Mouse (Mus musculus): ENCODE results near the gene Reps1.

Gene Reps1

GRCm38 (mm10) chr10:18055696-18056390 lies at the start of gene Reps1:
Reps1 (plus strand) TSS chr10:18055861.
- DNase-seq, result no peak

DNA sequence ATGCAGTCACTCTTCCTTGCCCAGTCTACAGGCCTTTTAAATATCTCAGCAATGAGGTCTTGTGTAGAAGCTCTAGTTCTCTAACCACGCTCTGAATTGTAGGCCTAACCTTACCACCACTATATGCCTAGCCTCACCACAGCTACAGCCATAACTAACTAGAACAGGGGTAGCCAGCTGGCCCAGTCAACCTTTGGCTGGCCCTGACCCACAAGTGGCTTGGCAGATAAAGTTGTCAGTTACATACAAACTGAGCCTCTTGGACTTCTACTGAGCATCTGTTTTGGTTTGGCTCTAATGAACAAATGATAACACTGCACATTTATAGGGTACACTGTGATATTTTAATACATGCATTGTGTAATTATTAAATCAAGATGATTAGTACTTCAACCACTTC lies 48.9 kb upstream of the Reps1 start:
- no peak for DNase-seq

DNA sequence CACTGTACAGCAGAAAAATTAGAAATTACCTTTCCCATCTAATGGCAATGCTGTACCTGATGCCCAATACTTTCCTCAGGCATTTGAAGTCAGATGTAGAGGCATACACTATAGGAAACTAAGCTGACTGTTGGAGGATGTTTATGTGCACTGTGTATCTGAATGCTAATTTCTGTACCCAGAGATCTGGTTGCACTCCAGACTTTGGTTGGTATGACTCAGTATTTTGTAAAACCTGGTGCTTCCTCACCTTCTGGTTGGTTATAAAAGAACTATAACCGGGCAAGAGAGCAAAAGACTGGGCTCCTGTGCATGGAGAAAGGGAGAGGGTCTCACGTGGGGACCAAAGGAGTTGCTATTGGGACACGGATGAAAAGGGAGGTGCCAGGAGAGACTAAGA lies 48.4 kb upstream of the Reps1 start:
- DNase-seq, result no peak

GRCm38 (mm10) chr10:18008118-18008517 lies 47.5 kb upstream of the Reps1 start:
- no peak for DNase-seq

DNA sequence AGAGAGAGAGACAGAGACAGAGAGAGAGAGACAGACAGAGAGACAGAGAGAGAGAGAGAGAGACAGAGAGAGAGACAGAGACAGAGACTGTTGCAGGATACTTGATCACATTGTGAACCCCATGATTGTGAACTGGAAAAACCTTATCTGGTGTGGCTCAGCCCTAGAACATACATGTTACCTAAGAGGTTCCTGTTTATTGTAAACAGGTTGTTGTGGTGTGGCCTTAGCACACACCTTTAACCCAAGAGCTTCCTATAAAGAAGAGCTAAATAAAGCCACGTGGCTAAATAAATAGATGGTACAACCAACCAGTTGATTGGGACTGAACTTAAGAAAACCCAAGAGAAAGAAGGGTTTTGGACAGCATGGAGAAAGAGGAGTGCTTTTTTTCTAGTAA lies 45.9 kb upstream of the Reps1 start:
- no peak for DNase-seq

DNA sequence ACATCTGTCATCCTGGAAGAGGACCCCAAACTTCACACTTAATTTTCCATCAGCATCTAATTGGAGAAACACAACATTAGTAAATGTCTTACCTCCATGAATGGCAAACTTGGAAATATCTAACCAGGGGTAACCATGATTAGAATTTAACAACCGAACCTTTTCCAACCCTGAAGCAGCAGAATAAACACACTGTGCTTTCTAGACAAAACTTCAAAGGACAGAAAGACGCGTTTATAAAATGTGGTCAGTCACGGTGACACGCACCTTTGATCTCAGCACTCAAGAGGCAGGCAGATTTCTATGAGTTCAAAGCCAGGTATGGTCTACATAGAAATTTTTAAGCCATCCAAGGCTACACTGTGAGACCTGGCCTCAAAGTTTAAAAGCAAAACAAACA lies 43.9 kb upstream of the Reps1 start:
- DNase-seq, result no peak

- no peak for DNase-seq
Measured at GRCm38 (mm10) chr10:18020443-18020842, 35.2 kb upstream of the Reps1 start.

GRCm38 (mm10) chr10:18020846-18021245 lies 34.8 kb upstream of the Reps1 start:
- no peak for DNase-seq

DNA sequence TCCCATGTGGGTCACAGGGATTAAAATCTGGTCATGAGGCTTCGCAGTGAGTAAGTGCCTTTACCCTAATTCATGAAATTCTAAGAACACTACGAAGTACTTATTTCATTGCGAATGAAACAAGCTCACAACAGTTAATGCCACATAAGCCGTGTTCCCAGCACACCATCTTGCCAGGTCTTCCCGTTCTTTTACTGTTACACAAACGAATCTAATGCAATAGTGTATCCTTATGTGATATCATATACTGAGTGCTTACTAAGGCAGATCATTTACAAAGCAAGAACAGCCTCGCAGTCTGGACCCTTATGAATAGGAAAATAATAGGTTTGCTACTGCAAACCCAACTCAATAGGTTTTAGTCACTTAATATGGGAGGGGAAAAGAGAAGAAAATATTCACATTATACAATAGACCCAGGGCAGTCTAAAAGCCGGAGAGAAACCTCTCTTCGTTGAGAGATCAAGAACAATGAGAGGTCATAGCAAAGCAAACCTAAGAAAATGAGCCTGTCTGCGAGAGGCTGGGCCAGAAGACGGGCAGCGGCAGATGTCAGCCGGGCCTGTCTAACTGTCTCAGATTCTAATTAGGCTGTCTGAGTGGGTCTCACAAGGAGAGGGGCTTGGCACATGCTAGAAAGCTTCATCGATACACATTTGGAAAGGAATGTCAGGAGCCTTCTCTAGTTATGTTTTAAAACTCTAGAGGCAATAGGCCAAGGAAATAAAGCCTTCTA lies 33.9 kb upstream of the Reps1 start:
- no peak for DNase-seq

GRCm38 (mm10) chr10:18022312-18022711 lies 33.3 kb upstream of the Reps1 start:
- peak; percentile 85 for DNase-seq

DNA sequence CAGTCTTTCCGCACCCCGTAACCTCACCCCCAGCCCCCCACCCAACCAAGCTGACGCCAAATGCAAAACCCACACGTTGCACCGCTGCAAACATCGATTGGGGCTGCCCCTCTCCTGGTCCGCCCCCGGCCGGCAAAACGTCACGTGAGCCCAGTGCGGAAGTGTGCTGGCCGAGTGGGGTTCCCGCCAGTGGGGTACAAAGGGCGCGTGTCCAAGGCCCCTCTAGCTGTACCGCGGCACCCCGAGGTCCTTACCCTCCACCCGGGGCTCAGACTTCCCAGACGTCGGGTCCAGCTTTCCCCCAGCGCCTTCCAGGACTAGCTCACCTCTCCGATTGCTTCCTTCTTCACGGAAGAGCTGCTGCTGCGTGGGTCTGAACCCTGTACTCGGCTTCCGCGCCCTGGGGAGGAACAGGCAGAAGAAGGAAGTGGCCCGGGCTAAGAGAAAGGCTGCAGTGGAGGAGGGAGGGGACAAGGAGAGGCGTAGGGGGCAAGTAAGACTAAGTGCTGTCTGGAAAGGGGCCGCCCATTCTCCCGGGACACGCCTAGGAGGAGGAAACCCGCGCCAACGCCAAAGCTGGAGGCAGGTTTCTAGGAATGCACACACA lies 32.8 kb upstream of the Reps1 start, which contains the start of gene Abracl:
Gene Abracl (minus strand): TSS at position 548 of the 607 bp plus-strand sequence.
- DNase-seq, result peak; percentile 88

GRCm38 (mm10) chr10:18034408-18034807 lies 21.3 kb upstream of the Reps1 start:
- no peak for DNase-seq

DNA sequence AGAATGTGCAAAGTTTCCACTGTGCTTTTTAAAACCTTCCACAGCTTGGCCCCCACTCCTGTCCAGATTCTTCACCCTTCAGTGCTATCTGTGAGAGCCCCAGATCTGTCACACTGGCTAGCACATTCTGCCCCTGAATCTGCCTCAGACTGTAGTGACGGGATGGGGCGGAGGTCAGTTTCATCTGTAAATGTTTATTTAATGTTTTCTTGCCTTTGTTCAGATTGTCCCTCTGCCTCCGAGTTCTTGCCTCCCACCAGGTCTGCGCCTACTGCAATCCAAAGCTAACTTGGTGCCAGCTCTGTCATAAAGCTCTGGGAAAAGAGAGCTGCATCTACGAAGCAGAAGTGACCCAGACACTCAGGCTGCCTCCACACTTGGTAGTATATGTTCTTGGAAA lies 18.8 kb upstream of the Reps1 start:
- DNase-seq, result peak; percentile 59

- DNase-seq, result no peak
Measured at GRCm38 (mm10) chr10:18046380-18046779, 9.3 kb upstream of the Reps1 start.

DNA sequence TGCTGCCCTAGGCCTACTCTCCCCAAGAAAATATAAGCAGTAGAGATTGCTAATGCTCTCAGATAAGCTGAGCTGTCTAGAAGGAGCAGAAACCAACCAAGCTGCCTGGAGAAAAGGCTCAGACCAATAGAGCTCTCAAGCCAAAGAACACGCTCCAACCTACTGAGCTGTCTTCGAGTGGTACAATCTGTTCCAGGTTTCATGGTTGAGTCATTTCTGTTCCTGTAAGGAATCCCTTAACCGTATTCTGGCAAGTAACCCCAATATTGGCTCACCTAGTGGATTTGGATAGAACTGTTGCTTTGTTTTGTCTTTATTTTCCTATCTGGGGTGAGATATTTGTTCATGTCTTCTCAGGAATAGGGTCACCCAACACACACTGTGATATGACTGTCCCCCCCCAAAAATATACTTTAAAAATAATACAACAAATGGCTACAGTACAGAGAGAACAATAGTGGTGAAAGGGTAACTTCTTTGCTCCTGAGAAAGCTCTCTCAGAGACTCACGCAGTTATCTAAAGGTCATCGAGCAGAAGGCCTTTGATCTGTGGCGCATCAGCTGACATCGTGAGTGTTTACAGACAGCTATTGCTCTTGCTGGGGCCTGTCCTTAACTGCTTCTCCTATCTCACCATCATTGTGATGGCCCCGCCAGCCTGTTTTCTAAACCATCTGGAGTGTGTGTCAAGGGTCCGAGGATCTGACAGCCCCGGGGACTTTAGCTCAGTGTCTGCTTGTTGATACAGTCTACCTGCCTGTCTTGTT lies 8.1 kb upstream of the Reps1 start:
- no peak for DNase-seq

- DNase-seq, result peak; percentile 86
Measured at GRCm38 (mm10) chr10:18055009-18055695, 509 bp upstream of the Reps1 start.

- no peak for DNase-seq
Measured at GRCm38 (mm10) chr10:18056391-18056745, 707 bp downstream of the Reps1 start.

DNA sequence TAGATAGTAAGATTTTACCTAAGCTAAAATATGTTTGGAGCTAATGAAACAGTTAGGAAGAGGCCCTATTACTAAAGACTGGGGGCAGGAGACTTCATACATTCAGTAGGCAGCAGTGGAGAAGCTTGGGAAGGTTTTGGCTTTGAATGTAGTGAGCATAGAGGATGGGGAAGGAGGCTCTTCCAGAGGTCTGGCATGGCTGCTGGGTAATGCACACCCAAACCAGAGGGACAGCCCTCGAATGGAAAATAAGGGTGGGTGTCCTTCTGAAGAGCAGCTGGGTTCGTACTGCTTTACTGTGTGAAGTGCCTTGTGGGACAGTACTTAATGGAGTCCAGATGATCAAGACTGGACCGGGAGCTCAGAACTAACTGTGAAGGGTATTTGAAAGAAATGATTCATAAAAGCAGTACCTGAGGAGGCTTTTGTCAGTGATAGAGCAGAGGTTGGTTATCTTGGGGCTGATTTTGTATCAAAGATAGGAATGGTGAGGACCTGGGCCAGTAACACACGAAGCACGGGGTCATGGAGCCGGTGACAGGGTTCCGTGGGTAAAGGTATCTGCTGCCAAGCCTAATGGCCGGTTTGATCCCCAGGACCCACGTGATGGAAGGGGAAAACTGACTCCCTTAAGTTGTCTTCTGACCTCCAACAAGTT lies 3.1 kb downstream of the Reps1 start:
- no peak for DNase-seq

DNA sequence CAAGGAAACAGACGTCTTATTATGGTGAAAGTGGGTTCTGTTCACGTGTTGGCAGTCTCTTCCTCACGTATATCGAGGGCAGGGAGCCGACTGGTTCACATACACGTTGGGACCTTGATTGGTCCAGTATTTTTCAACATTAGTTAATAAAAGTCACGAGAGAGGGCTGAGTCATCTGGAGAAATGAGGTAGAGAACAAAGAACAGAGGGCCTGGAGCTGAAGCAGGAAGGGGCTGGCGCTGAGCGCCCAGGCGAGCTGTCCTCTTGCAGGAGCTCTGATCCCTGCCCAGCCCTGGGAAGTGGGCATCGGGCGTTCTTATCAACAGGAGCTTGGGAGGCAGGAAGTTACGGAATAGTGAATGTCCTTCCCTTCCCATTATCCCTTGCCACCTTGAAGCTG lies 4.1 kb downstream of the Reps1 start:
- DNase-seq, result peak; percentile 52

- no peak for DNase-seq
Measured at GRCm38 (mm10) chr10:18060778-18061177, 5.1 kb downstream of the Reps1 start.

- DNase-seq, result no peak
Measured at GRCm38 (mm10) chr10:18061533-18061932, 5.9 kb downstream of the Reps1 start.

GRCm38 (mm10) chr10:18064606-18065228 lies 9.1 kb downstream of the Reps1 start:
- no peak for DNase-seq
